Mouse (Mus musculus) megakaryocyte, embryonic 14.5 days (primary cell): ENCODE data around the gene Opcml.

Experiments
- FLI1 ChIP-seq: IDR thresholded peaks from 2 replicates; pipeline ENCODE4 v1.6.1; 2012; ENCODE audit warnings: low read length, inconsistent platforms, mixed read lengths
- GATA1 ChIP-seq: IDR thresholded peaks from 3 replicates; pipeline ENCODE4 v1.6.1; 2012; ENCODE audit warnings: mixed read lengths, low read length, inconsistent platforms, borderline replicate concordance

DNA sequence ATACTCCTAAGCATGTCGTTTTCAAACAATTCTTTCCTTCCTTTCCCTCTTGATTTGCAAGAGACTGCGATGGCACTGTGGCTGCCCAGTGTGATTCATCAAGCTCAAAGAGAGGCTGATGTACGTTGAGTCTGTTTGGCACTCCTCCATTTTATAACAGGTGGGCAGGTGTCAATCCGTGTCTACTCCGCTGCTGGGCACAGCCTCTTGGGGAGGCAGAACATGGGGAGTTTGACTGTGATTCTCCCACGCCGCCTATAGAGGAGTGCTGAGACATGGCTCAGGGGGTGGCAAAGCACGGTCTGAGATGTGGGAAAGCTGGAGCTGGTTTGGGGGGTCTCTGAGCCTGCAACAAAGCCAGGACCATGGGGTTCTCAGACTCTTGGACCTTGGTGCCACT lies 513.1 kb downstream of the Opcml start:
- no peak for TF ChIP-seq GATA1
- TF ChIP-seq FLI1 = no peak
